Mouse (Mus musculus): Measurements from ENCODE around the gene Baiap2. TPM values are rescaled to one million over a fixed set of nuclear protein-coding genes. Genes with fewer than 3 reads are reported as not detected.

Gene Baiap2
- polyA plus RNA-seq, 1 experiment from 2014 or later = 18.2 TPM

DNA sequence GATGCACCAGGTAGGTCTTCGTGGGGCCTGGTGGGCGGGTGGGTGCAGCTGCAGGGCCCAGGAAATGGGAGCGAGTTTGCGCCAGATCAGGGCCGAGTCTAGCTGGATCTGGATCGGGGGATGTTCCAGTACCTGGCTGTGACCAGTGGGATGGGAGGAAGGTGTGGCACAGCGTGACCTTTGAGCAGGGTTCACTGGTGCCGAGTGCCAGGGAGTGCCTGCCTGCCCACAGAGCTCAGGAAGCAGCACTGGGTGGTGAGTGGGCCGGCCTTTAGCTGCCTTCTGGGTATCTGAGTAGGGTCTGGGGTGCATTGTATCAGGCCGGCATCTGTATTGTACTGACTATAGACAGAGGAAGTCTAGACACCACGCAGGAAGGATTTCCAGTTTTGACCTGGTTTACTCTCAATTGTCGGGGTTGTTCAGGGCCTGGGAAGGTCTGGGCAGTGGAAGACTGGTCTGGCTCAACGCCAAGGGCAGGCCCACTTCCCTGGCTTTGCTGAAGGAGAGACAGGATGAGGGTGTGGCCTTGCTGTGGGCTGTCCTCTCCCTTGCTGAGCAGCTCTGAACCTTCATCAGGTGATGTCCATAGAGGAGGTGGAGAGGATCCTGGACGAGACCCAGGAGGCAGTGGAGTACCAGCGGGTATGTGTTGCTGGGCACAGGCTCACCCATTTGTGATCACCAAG lies 26.3 kb upstream of the Baiap2 start:
- Histone ChIP-seq H3K4me2 (replicated peaks; ENCODE audit: low read depth, low read length) (no peak overlapping the region; the same call in 1 of the 2 replicates), H3K4me3 (ENCODE audit: low read length) (no peak overlapping the region), H3K9ac (ENCODE audit: low read depth, low read length) (no peak overlapping the region), H3K4me1 (ENCODE audit: control insufficient read depth, insufficient read depth, low read length) (peaks cover 29% of the 10 kb centered on the region), H3K9me3 (ENCODE audit: control insufficient read depth, low read length) (no peaks in the 10 kb centered on the region), H3K36me3 (ENCODE audit: control insufficient read depth, insufficient read depth, low read length) (peaks cover 35% of the 10 kb centered on the region), H3K27ac (ENCODE audit: low read depth, low read length) (peak overlapping the region; percentile 37; the same call in 1 of the 2 replicates), H3K27me3 (ENCODE audit: control insufficient read depth, insufficient read depth, low read length) (no peaks in the 10 kb centered on the region)
- no peak for ATAC-seq (ENCODE audit: low FRiP score, low TSS enrichment)
- 83% methylated on average over 15 of the region's 15 CpGs for WGBS

- Histone ChIP-seq H3K9ac (ENCODE audit: low read depth, low read length) (no peak overlapping the region), H3K4me3 (ENCODE audit: low read length) (no peak overlapping the region), H3K27ac (ENCODE audit: low read depth, low read length) (no peak overlapping the region), H3K36me3 (ENCODE audit: control insufficient read depth, insufficient read depth, low read length) (peaks cover 35% of the 10 kb centered on the region), H3K27me3 (ENCODE audit: control insufficient read depth, insufficient read depth, low read length) (no peaks in the 10 kb centered on the region), H3K4me2 (replicated peaks; ENCODE audit: low read depth, low read length) (no peak overlapping the region), H3K9me3 (ENCODE audit: control insufficient read depth, low read length) (no peaks in the 10 kb centered on the region), H3K4me1 (ENCODE audit: control insufficient read depth, insufficient read depth, low read length) (peaks cover 29% of the 10 kb centered on the region)
- 93% methylated on average over 21 of the region's 21 CpGs for WGBS
- no peak for ATAC-seq (ENCODE audit: low FRiP score, low TSS enrichment)
Measured at GRCm38 (mm10) chr11:119916834-119917469, 25.6 kb upstream of the Baiap2 start.

DNA sequence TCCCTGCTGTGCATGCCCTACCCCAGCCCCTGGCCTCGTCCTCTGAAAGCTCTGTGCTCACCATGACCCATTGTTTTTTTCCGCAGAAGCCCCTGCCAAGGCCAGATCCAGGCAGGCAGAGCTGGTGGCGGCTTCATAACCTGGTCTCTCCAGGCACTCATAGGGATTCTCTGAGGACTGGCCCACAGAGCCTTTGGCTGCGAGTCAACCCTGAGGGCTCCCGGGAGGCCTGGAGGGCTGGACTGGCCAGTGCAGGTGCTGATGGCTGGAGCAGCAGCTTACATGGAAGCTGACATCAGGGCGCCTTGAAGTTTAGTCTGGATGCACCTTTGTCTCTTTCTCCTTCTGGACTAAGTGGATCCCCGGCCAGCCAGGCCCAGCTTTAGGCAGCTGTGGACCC lies 24.0 kb upstream of the Baiap2 start:
- 85% methylated on average over 7 of the region's 7 CpGs for WGBS
- Histone ChIP-seq H3K36me3 (ENCODE audit: control insufficient read depth, insufficient read depth, low read length) (peaks cover 35% of the 10 kb centered on the region), H3K9me3 (ENCODE audit: control insufficient read depth, low read length) (no peaks in the 10 kb centered on the region)

GRCm38 (mm10) chr11:119919432-119919831 lies 23.1 kb upstream of the Baiap2 start:
- no peak for ATAC-seq (ENCODE audit: low FRiP score, low TSS enrichment)

More for the DNA sequence above, 24.0 kb upstream of the Baiap2 start:
- Histone ChIP-seq H3K4me2 (replicated peaks; ENCODE audit: low read depth, low read length) (no peak overlapping the region), H3K4me1 (ENCODE audit: control insufficient read depth, insufficient read depth, low read length) (peaks cover 22% of the 10 kb centered on the region), H3K4me3 (ENCODE audit: low read length) (no peak overlapping the region), H3K27me3 (ENCODE audit: control insufficient read depth, insufficient read depth, low read length) (no peaks in the 10 kb centered on the region), H3K9ac (ENCODE audit: low read depth, low read length) (no peak overlapping the region), H3K27ac (ENCODE audit: low read depth, low read length) (no peak overlapping the region)
- ATAC-seq (ENCODE audit: low FRiP score, low TSS enrichment) = no peak

GRCm38 (mm10) chr11:119919897-119920296 lies 22.7 kb upstream of the Baiap2 start:
- Histone ChIP-seq H3K4me1 (ENCODE audit: control insufficient read depth, insufficient read depth, low read length) (peaks cover 16% of the 10 kb centered on the region), H3K4me2 (replicated peaks; ENCODE audit: low read depth, low read length) (no peak overlapping the region), H3K27ac (ENCODE audit: low read depth, low read length) (no peak overlapping the region), H3K9me3 (ENCODE audit: control insufficient read depth, low read length) (no peaks in the 10 kb centered on the region), H3K27me3 (ENCODE audit: control insufficient read depth, insufficient read depth, low read length) (no peaks in the 10 kb centered on the region), H3K4me3 (ENCODE audit: low read length) (no peak overlapping the region), H3K36me3 (ENCODE audit: control insufficient read depth, insufficient read depth, low read length) (peaks cover 35% of the 10 kb centered on the region), H3K9ac (ENCODE audit: low read depth, low read length) (no peak overlapping the region)
- no peak for ATAC-seq (ENCODE audit: low FRiP score, low TSS enrichment)
- 73% methylated on average over 8 of the region's 8 CpGs for WGBS

More at GRCm38 (mm10) chr11:119919432-119919831, 23.1 kb upstream of the Baiap2 start:
- Histone ChIP-seq H3K36me3 (ENCODE audit: control insufficient read depth, insufficient read depth, low read length) (peaks cover 35% of the 10 kb centered on the region), H3K9me3 (ENCODE audit: control insufficient read depth, low read length) (no peaks in the 10 kb centered on the region), H3K4me1 (ENCODE audit: control insufficient read depth, insufficient read depth, low read length) (peaks cover 21% of the 10 kb centered on the region), H3K27me3 (ENCODE audit: control insufficient read depth, insufficient read depth, low read length) (no peaks in the 10 kb centered on the region), H3K9ac (ENCODE audit: low read depth, low read length) (no peak overlapping the region), H3K4me2 (replicated peaks; ENCODE audit: low read depth, low read length) (no peak overlapping the region), H3K4me3 (ENCODE audit: low read length) (no peak overlapping the region), H3K27ac (ENCODE audit: low read depth, low read length) (no peak overlapping the region)
- 95% methylated on average over 4 of the region's 4 CpGs for WGBS

DNA sequence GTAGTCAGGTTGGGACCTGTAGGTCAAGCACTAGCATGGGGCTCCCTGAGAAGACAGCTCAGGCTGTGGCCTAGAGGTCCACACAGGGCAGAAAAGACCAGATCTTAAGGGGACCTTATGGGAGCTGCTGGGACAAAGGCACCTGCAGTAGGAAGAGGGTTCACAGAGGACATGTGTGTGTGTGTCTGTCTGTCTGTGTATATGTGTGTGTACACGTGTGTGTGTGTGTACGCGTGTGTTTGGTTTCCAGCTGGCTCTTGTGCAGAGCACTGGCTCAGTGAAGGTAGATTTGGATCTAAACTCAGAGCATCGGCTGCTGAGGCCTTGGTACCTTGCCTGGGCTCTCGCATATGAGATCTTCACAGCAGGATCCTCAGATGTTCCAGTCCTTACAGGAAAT lies 21.9 kb upstream of the Baiap2 start:
- no peak for ATAC-seq (ENCODE audit: low FRiP score, low TSS enrichment)
- whole genome bisulfite sequencing = 95% methylated on average over 5 of the region's 5 CpGs
- no peak overlapping the region for H3K4me2 ChIP-seq (replicated peaks; ENCODE audit: low read depth, low read length)
- H3K4me3 ChIP-seq (ENCODE audit: low read length) = no peak overlapping the region
- H3K9me3 ChIP-seq (ENCODE audit: control insufficient read depth, low read length) = no peaks in the 10 kb centered on the region
- no peak overlapping the region for H3K27ac ChIP-seq (ENCODE audit: low read depth, low read length)
- H3K27me3 ChIP-seq (ENCODE audit: control insufficient read depth, insufficient read depth, low read length) = no peaks in the 10 kb centered on the region
- H3K36me3 ChIP-seq (ENCODE audit: control insufficient read depth, insufficient read depth, low read length) = peaks cover 35% of the 10 kb centered on the region
- peaks cover 8% of the 10 kb centered on the region; the same call in 1 of the 2 replicates for H3K4me1 ChIP-seq (ENCODE audit: control insufficient read depth, insufficient read depth, low read length)
- no peak overlapping the region for H3K9ac ChIP-seq (ENCODE audit: low read depth, low read length)

GRCm38 (mm10) chr11:119925176-119925575 lies 17.4 kb upstream of the Baiap2 start:
- H3K9ac ChIP-seq (ENCODE audit: low read depth, low read length) = no peak overlapping the region
- H3K4me2 ChIP-seq (replicated peaks; ENCODE audit: low read depth, low read length) = no peak overlapping the region
- no peaks in the 10 kb centered on the region for H3K4me1 ChIP-seq (ENCODE audit: control insufficient read depth, insufficient read depth, low read length)
- H3K4me3 ChIP-seq (ENCODE audit: low read length) = no peak overlapping the region
- WGBS = 65% methylated on average over 5 of the region's 5 CpGs
- no peaks in the 10 kb centered on the region for H3K27me3 ChIP-seq (ENCODE audit: control insufficient read depth, insufficient read depth, low read length)
- H3K9me3 ChIP-seq (ENCODE audit: control insufficient read depth, low read length) = no peaks in the 10 kb centered on the region
- no peak for ATAC-seq (ENCODE audit: low FRiP score, low TSS enrichment)
- no peaks in the 10 kb centered on the region for H3K36me3 ChIP-seq (ENCODE audit: control insufficient read depth, insufficient read depth, low read length)
- H3K27ac ChIP-seq (ENCODE audit: low read depth, low read length) = no peak overlapping the region

GRCm38 (mm10) chr11:119926762-119927161 lies 15.8 kb upstream of the Baiap2 start:
- no peak for ATAC-seq (ENCODE audit: low FRiP score, low TSS enrichment)
- Histone ChIP-seq H3K36me3 (ENCODE audit: control insufficient read depth, insufficient read depth, low read length) (no peaks in the 10 kb centered on the region), H3K9me3 (ENCODE audit: control insufficient read depth, low read length) (no peaks in the 10 kb centered on the region), H3K9ac (ENCODE audit: low read depth, low read length) (no peak overlapping the region), H3K4me3 (ENCODE audit: low read length) (no peak overlapping the region), H3K27ac (ENCODE audit: low read depth, low read length) (no peak overlapping the region), H3K4me2 (replicated peaks; ENCODE audit: low read depth, low read length) (no peak overlapping the region), H3K4me1 (ENCODE audit: control insufficient read depth, insufficient read depth, low read length) (no peaks in the 10 kb centered on the region), H3K27me3 (ENCODE audit: control insufficient read depth, insufficient read depth, low read length) (no peaks in the 10 kb centered on the region)
- WGBS = 55% methylated on average over 5 of the region's 5 CpGs

GRCm38 (mm10) chr11:119928023-119928681 lies 14.4 kb upstream of the Baiap2 start:
- Histone ChIP-seq H3K4me3 (ENCODE audit: low read length) (no peak overlapping the region), H3K4me2 (replicated peaks; ENCODE audit: low read depth, low read length) (no peak overlapping the region), H3K9ac (ENCODE audit: low read depth, low read length) (no peak overlapping the region), H3K9me3 (ENCODE audit: control insufficient read depth, low read length) (no peaks in the 10 kb centered on the region), H3K36me3 (ENCODE audit: control insufficient read depth, insufficient read depth, low read length) (no peaks in the 10 kb centered on the region), H3K27ac (ENCODE audit: low read depth, low read length) (no peak overlapping the region), H3K27me3 (ENCODE audit: control insufficient read depth, insufficient read depth, low read length) (no peaks in the 10 kb centered on the region), H3K4me1 (ENCODE audit: control insufficient read depth, insufficient read depth, low read length) (peaks cover 4% of the 10 kb centered on the region; the same call in 1 of the 2 replicates)
- no peak for ATAC-seq (ENCODE audit: low FRiP score, low TSS enrichment)
- 66% methylated on average over 16 of the region's 16 CpGs for WGBS

Measured in kidney, embryonic 14.5 days (tissue).